Mouse (Mus musculus) brain, embryonic 14.5 days (tissue): ENCODE results near the gene Slc25a45. TPM values are rescaled to one million over a fixed set of nuclear protein-coding genes. Genes with fewer than 3 reads are reported as not detected.

Source experiments
- DNase-seq: peaks from one replicate; pipeline ENCODE4 v3.0.0-alpha.2; 2011; ENCODE audit warnings: low read depth
- CTCF ChIP-seq: fragments of 200-500 bp; IDR thresholded peaks from 2 replicates; pipeline ENCODE4 v1.5.1; 2012; ENCODE audit warnings: inconsistent platforms, mild to moderate bottlenecking, moderate library complexity, borderline replicate concordance; ENCODE audit not compliant: insufficient read depth, insufficient read length; ENCODE audit errors: extremely low read depth
- POLR2A ChIP-seq: fragments of 200-500 bp; IDR thresholded peaks from 2 replicates; pipeline ENCODE4 v1.6.1; 2012; ENCODE audit warnings: mild to moderate bottlenecking, inconsistent platforms, borderline replicate concordance; ENCODE audit not compliant: poor library complexity, insufficient read depth, insufficient read length, severe bottlenecking; ENCODE audit errors: extremely low read depth
- polyA plus RNA-seq: library from polyadenylated mRNA; depleted of rRNA; stranded (reverse); fragments of >200 nt; gene quantifications from 2 replicates; pipeline ENCODE4 v1.2.3, GENCODE M21; 2012; rRNA removed

Slc25a45 gene
- polyA plus RNA-seq, result 2.6 and 3.5 TPM in 2 replicates

DNA sequence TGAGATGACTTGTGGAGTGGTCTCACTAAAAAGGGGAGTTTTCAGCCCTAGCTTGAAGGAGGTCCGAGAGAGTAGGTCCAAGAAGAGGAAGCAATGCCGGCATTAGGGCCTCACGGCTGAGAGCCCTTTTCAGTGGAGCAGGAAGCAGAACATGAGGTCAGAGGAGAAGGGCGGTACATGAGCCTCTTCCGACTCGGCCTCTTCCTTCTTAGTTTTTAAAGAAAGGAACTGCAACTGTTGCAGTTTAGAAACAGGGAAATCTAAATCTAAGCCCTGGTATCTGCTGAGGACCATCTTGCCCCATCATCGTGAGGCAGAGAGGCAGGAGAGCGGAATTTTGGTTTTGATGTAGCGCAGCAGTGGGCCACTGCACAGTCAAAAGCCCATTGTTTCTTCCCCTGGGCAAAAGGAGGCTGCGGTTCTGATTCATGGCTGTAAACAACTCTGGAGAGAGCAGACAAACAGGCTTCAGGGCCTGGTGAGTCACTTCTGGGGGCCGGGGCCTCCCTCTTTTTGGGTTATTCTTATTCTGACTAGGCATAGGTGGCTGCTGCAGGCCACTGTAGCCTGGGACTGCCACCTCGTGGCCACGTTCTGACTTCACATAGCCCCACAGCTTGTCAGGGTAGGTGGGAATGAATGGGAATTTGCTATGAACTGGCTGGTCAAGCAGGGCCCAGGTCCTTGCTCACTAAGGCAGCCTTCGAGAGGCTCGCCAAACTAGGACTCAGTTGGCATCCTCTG is at the start of gene Slc25a45:
Slc25a45 (plus strand) TSS at position 191 of the 744 bp plus-strand sequence.
- DNase-seq, result peak; percentile 76
- peak; percentile 80 for TF ChIP-seq CTCF
- TF ChIP-seq POLR2A, result no peak

- no peak for TF ChIP-seq CTCF
- TF ChIP-seq POLR2A, result no peak
Observed at GRCm38 (mm10) chr19:5828155-5828554, 49.5 kb upstream of the Slc25a45 start.

GRCm38 (mm10) chr19:5828905-5829304 is 48.7 kb upstream of the Slc25a45 start:
- TF ChIP-seq POLR2A, result no peak
- no peak for TF ChIP-seq CTCF
- no peak for DNase-seq

More at GRCm38 (mm10) chr19:5828155-5828554, 49.5 kb upstream of the Slc25a45 start:
- no peak for DNase-seq

- TF ChIP-seq POLR2A (no peak), CTCF (no peak)
- DNase-seq, result no peak
Observed at GRCm38 (mm10) chr19:5829958-5830615, 47.5 kb upstream of the Slc25a45 start.

- no peak for DNase-seq
- TF ChIP-seq CTCF (no peak), POLR2A (no peak)
Observed at GRCm38 (mm10) chr19:5830776-5831175, 46.8 kb upstream of the Slc25a45 start.

- no peak for TF ChIP-seq POLR2A
- no peak for DNase-seq
Observed at GRCm38 (mm10) chr19:5831224-5831957, 46.2 kb upstream of the Slc25a45 start.

- TF ChIP-seq CTCF (no peak), POLR2A (no peak)
- no peak for DNase-seq
Observed at GRCm38 (mm10) chr19:5831958-5832320, 45.7 kb upstream of the Slc25a45 start.

GRCm38 (mm10) chr19:5832326-5832725 is 45.3 kb upstream of the Slc25a45 start:
- DNase-seq, result peak; percentile 53
- TF ChIP-seq CTCF, result no peak
- TF ChIP-seq POLR2A, result no peak

DNA sequence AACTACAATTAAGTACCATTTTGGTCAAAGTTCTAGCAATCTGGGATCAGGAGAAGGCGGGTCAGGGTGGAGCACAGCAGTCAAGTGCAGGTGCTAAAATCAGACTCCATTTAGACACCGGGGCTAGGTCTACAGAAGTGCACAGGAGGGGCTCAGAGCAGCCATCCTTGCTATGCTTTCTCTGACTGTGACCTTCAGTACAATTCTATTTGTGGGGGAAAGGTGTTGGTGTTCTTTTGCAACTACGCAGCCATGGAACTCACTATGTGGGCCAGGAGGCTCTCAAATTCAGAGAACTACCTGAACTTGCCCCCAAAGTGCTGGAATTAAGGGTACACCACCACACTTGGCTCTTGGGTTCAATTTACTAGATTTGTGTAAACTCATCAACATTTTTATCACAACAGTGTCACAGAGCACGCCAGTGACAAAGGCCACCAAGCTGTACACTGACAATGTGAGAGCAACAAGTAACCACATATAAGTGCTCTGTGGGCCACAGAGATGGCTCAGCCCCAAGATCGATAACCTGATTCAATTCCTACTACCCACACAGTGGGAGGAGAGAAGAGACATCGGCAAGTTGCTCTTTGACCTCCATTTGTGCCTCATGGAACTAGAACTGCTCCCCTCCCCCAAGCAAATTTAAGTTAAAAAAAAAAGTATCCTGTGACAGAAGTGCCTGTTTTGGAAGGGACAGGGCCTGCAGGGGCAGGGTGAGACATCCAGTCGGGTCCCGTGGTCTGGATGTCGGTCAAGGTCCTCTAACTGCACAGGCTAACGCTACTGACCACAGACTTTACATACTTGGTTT is 44.1 kb upstream of the Slc25a45 start:
- no peak for DNase-seq
- TF ChIP-seq CTCF (no peak), POLR2A (no peak)

- TF ChIP-seq CTCF, result no peak
- TF ChIP-seq POLR2A, result no peak
- DNase-seq, result no peak
Observed at GRCm38 (mm10) chr19:5834260-5834925, 43.2 kb upstream of the Slc25a45 start.
